8 mouse cellular contexts compared by ENCODE assay signal in the genomic region with DNA sequence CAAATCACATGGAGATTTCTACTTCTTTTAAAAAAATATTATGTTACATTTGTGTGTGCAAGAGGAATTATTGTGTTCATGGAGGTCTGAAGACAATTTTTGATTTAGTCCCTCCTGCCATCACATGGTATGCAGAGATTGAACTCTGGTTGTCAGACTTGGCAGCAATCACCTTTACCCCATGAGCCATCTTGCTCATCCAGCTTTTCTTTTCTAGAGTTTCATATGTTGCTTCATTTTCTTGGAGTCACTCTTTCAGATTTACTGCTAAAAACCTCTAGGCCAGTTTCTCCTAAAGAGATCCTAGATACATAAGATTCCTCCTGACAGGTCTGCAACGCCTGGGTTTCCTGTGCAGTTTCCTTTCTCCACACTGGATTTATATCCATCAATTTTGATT. TPM values are rescaled to one million over a fixed set of nuclear protein-coding genes. Genes with fewer than 3 reads are reported as not detected.
DNase-seq lines count a peak whose midpoint lies in the region; ATAC-seq and TF ChIP-seq lines count a peak whose summit lies in the region.

No protein-coding gene starts in this region.

- no peaks in the 10 kb centered on the region for H3K27me3 ChIP-seq in heart, embryonic 14.5 days (ENCODE audit: control insufficient read depth, insufficient read depth, low read length)
- H3K27me3 ChIP-seq in hindbrain, embryonic 15.5 days = no peaks in the 10 kb centered on the region
- no peaks in the 10 kb centered on the region for H3K27me3 ChIP-seq in midbrain, embryonic 14.5 days (ENCODE audit: control insufficient read depth, insufficient read depth, low read length)

- H3K4me3 ChIP-seq in heart, embryonic 14.5 days (ENCODE audit: control insufficient read depth in 1 of 2, insufficient read depth in 1 of 2, low read depth in 1 of 2, low read length in 2 of 2) = peak overlapping the region in 1 of 2 experiments; percentile 66; a peak in 3 of 4 replicates
- H3K4me3 ChIP-seq in bone marrow macrophage, adult 2 months (ENCODE audit: insufficient read depth, low read length) = no peak overlapping the region
- H3K4me3 ChIP-seq in hindbrain, embryonic 15.5 days = no peak overlapping the region
- H3K4me3 ChIP-seq in midbrain, embryonic 14.5 days (replicated peaks; ENCODE audit: low read depth, low read length) = peak overlapping the region; percentile 75; the same call in 1 of the 2 replicates

- intact Hi-C loops in heart, postnatal 25 days (cut with DNase I) = loop anchor here (10.0 kb wide), 1 partner anchor 65 kb away; the partner anchor contains the start of genes Rangap1 and Zc3h7b

- no peak for TF ChIP-seq POLR2A in bone marrow macrophage, adult 2 months (IDR thresholded peaks at IDR 0.05; ENCODE audit: borderline replicate concordance, low read depth, low read length)

- no peaks in the 10 kb centered on the region for H3K36me3 ChIP-seq in heart, embryonic 14.5 days (ENCODE audit: control insufficient read depth, insufficient read depth, low read length)
- H3K36me3 ChIP-seq in hindbrain, embryonic 15.5 days = no peaks in the 10 kb centered on the region
- no peaks in the 10 kb centered on the region for H3K36me3 ChIP-seq in midbrain, embryonic 14.5 days (ENCODE audit: control insufficient read depth, insufficient read depth, low read length)

- H3K9ac ChIP-seq in heart, embryonic 14.5 days (ENCODE audit: low read length) = peak overlapping the region; percentile 72
- peak overlapping the region; percentile 51; the same call in 1 of the 2 replicates for H3K9ac ChIP-seq in hindbrain, embryonic 15.5 days
- H3K9ac ChIP-seq in midbrain, embryonic 14.5 days (replicated peaks; ENCODE audit: low read length) = peak overlapping the region; percentile 43; the same call in 1 of the 2 replicates

- 40% methylated on average over 1 of the region's 1 CpGs for WGBS in heart, embryonic 14.5 days
- WGBS in hindbrain, embryonic 15.5 days = 51% methylated on average over 1 of the region's 1 CpGs
- 51% methylated on average over 1 of the region's 1 CpGs for WGBS in midbrain, embryonic 14.5 days

- no peak for ATAC-seq in heart, embryonic 14.5 days (ENCODE audit: insufficient number of reproducible peaks, insufficient read depth, low FRiP score, low read depth)
- no peak for ATAC-seq in hindbrain, embryonic 15.5 days (ENCODE audit: low FRiP score, low read depth)
- ATAC-seq in midbrain, embryonic 14.5 days (ENCODE audit: low FRiP score, low TSS enrichment) = no peak

- H3K4me2 ChIP-seq in heart, embryonic 14.5 days (ENCODE audit: low read length) = peak overlapping the region; percentile 69
- peak overlapping the region; percentile 92 for H3K4me2 ChIP-seq in hindbrain, embryonic 15.5 days
- H3K4me2 ChIP-seq in midbrain, embryonic 14.5 days (ENCODE audit: low read length) = peak overlapping the region; percentile 82

- no peaks in the 10 kb centered on the region for H3K9me3 ChIP-seq in heart, embryonic 14.5 days (ENCODE audit: control insufficient read depth, low read length)
- H3K9me3 ChIP-seq in hindbrain, embryonic 15.5 days = no peaks in the 10 kb centered on the region
- no peaks in the 10 kb centered on the region for H3K9me3 ChIP-seq in midbrain, embryonic 14.5 days (ENCODE audit: control insufficient read depth, low read length)

- H3K4me1 ChIP-seq in heart, embryonic 14.5 days (ENCODE audit: control insufficient read depth in 2 of 2, insufficient read depth in 2 of 2, low read length in 2 of 2) = peaks cover 18 to 48% of the 10 kb centered on the region in 2 experiments
- H3K4me1 ChIP-seq in bone marrow macrophage, adult 2 months (ENCODE audit: control insufficient read depth, insufficient read depth, low read length) = peaks cover 31% of the 10 kb centered on the region
- H3K4me1 ChIP-seq in hindbrain, embryonic 15.5 days (replicated peaks) = peaks cover 40% of the 10 kb centered on the region
- H3K4me1 ChIP-seq in midbrain, embryonic 14.5 days (ENCODE audit: control insufficient read depth, insufficient read depth, low read length) = peaks cover 23% of the 10 kb centered on the region

- TF ChIP-seq CTCF in bone marrow macrophage, adult 2 months (IDR thresholded peaks at IDR 0.05; ENCODE audit: low read depth, low read length) = no peak

- no peak for DNase-seq in heart, postnatal 25 days (ENCODE audit: low spot score)
- DNase-seq in midbrain, embryonic 14.5 days = no peak
- no peak for DNase-seq in retina, embryonic 14.5 days (ENCODE audit: low spot score)
- DNase-seq in kidney, adult 9 months = no peak
- no peak for DNase-seq in cerebellum, postnatal 25 days

- H3K27ac ChIP-seq in heart, embryonic 14.5 days (replicated peaks in 1 of 2; ENCODE audit: control insufficient read depth in 1 of 2, insufficient read depth in 1 of 2, low read depth in 2 of 2, low read length in 2 of 2) = peak overlapping the region; percentile 86 to 98
- peak overlapping the region; percentile 84; the same call in 1 of the 2 replicates for H3K27ac ChIP-seq in bone marrow macrophage, adult 2 months (ENCODE audit: insufficient read depth, low read depth, low read length)
- H3K27ac ChIP-seq in hindbrain, embryonic 15.5 days (replicated peaks) = peak overlapping the region; percentile 86
- H3K27ac ChIP-seq in midbrain, embryonic 14.5 days (replicated peaks; ENCODE audit: low read depth, low read length) = peak overlapping the region; percentile 84

RNA-seq across cellular contexts. Expression of gene Tef, which starts 7.3 kb away (rescaled TPM):
- 23.4 and 25.8 TPM in 2 replicates for polyA plus RNA-seq in heart, embryonic 14.5 days (2014; fragmentation: Nextera tagmentation; extraction: Ambion mirVana)
- 100 to 1,000 TPM in 1 of 2 experiments, 10 to 100 TPM in 1; 64.1 to 135 TPM for total RNA-seq in heart, postnatal 25 days (2021)
- 69.3 and 74.1 TPM in 2 replicates for polyA plus RNA-seq in bone marrow macrophage, adult 2 months (2012; ENCODE audit: insufficient read depth, insufficient read length, missing spikeins)
- polyA plus RNA-seq in hindbrain, embryonic 15.5 days (2015; fragmentation: Nextera tagmentation; extraction: Ambion mirVana) = 23.7 and 25.3 TPM in 2 replicates
- polyA plus RNA-seq in midbrain, embryonic 14.5 days (2014; fragmentation: Nextera tagmentation; extraction: Ambion mirVana) = 12.9 and 19.6 TPM in 2 replicates

RNA-seq across cellular contexts. Expression of gene Tob2, which starts 49.0 kb away (rescaled TPM):
- polyA plus RNA-seq in heart, embryonic 14.5 days (2014; fragmentation: Nextera tagmentation; extraction: Ambion mirVana) = 10.3 and 12.4 TPM in 2 replicates
- 10 to 100 TPM; 66.9 to 95.5 TPM for total RNA-seq in heart, postnatal 25 days (2021)
- polyA plus RNA-seq in bone marrow macrophage, adult 2 months (2012; ENCODE audit: insufficient read depth, insufficient read length, missing spikeins) = 35.4 and 35.8 TPM in 2 replicates
- polyA plus RNA-seq in hindbrain, embryonic 15.5 days (2015; fragmentation: Nextera tagmentation; extraction: Ambion mirVana) = 17.4 and 17.7 TPM in 2 replicates
- 11.7 and 14.4 TPM in 2 replicates for polyA plus RNA-seq in midbrain, embryonic 14.5 days (2014; fragmentation: Nextera tagmentation; extraction: Ambion mirVana)
